Mouse (Mus musculus): Measurements from ENCODE around the gene 1810009A15Rik.

DNA sequence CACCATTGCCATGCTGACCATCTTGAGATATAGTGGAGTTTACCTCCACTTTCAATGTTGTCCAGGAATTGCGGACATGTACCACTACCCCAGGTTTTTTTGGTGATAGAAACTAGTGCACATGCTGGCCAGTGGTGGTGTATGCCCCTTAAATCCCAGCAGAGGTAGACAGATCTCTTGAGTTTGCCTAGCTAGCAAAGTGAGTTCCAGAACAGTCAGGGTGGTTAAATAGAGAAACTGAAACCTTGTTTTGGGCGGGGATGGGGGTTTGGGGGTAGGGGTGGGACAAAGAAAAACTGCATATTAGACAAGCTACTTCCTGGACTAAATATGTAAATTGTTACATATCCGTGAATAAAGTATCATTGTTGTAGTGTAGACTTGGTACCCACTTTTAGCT, 30.3 kb downstream of the 1810009A15Rik start:
- TF ChIP-seq CTCF (IDR thresholded peaks at IDR 0.05; ENCODE audit: control insufficient read depth, insufficient read depth, low read length) (no peak), POLR2A (IDR thresholded peaks at IDR 0.05; ENCODE audit: borderline replicate concordance, control insufficient read depth, low read depth, low read length) (no peak)

Measured in bone marrow, adult 2 months (tissue).